Mouse (Mus musculus): ENCODE measurements at regions not wholly inside any gene's neighbourhood (a gene's known extent, or its start where the extent isn't known, plus 50 kb on each side); places are given as distances from the start of the nearest gene placed in this dataset.

DNA sequence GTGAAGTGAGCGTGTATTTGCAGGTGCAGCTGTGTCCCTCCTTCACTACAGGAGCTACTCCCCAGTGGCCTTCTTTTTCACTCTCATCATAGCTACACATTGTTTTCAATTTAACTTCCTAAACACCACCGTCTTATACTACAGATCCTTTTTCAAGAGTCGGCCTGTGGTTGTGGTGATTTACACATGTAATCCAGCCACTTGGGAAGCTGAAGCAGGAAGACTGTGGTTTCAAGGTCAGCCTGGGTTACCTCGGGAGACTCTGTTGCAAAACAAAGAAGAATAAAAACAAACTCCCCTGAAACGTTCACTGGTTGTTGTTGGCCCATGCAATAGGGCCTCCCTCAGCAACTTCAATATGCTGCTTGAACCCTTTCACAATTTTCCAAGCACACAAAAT is 153.8 kb upstream of the Kcnh8 start:
- TF ChIP-seq CTCF (IDR thresholded peaks at IDR 0.05; ENCODE audit: borderline replicate concordance, control insufficient read depth, extremely low read depth, insufficient read depth, low read length, poor library complexity): no peak
- no peak for TF ChIP-seq POLR2A (IDR thresholded peaks at IDR 0.05; ENCODE audit: control insufficient read depth, extremely low read depth, insufficient read depth, low read length, poor library complexity)
